Mouse (Mus musculus): ENCODE measurements around the gene Gm4707.

- TF ChIP-seq EP300 (IDR thresholded peaks at IDR 0.05; ENCODE audit: insufficient read depth, low read depth, low read length) (no peak), CTCF (IDR thresholded peaks at IDR 0.05; ENCODE audit: low read depth, low read length) (no peak), POLR2A (IDR thresholded peaks at IDR 0.05; ENCODE audit: insufficient read depth, low read length) (no peak)
These were observed 26.6 kb upstream of the Gm4707 start for GRCm38 (mm10) chr17:71486231-71486851.
